Mouse (Mus musculus) spleen, embryonic (tissue): ENCODE data around the gene Cep57l1.

Experiments
- CTCF ChIA-PET: fragments of 350-600 bp; sonication (Branson Sonifier 250); formaldehyde crosslinking; loops from one replicate; lab custom pipeline; 2022; lab: Charles Lee

Gene Cep57l1

GRCm38 (mm10) chr10:41678746-41679360 lies 130.8 kb downstream of the Cep57l1 start:
- CTCF ChIA-PET, result interaction anchor here (0.6 to 0.7 kb wide), 2 partner anchors 170 to 273 kb away, joined by 3 to 4 read pairs; no protein-coding TSS in a partner anchor

GRCm38 (mm10) chr10:41677396-41677795 lies 132.3 kb downstream of the Cep57l1 start:
- CTCF ChIA-PET, result interaction anchor here (0.5 kb wide), 1 partner anchor 380 kb away, joined by 4 read pairs; no protein-coding TSS in a partner anchor

GRCm38 (mm10) chr10:41676661-41677061 lies 133.0 kb downstream of the Cep57l1 start:
- CTCF ChIA-PET, result interaction anchor here (0.8 kb wide), 1 partner anchor 159 kb away, joined by 4 read pairs; no protein-coding TSS in a partner anchor

GRCm38 (mm10) chr10:41675842-41676571 lies 133.7 kb downstream of the Cep57l1 start:
- CTCF ChIA-PET, result interaction anchor here (0.7 to 0.8 kb wide), 2 partner anchors 158 to 166 kb away, joined by 4 to 9 read pairs; no protein-coding TSS in a partner anchor

GRCm38 (mm10) chr10:41675243-41675642 lies 134.4 kb downstream of the Cep57l1 start:
- CTCF ChIA-PET, result interaction anchor here (0.7 kb wide), 1 partner anchor 166 kb away, joined by 9 read pairs; no protein-coding TSS in a partner anchor

GRCm38 (mm10) chr10:41674362-41674761 lies 135.3 kb downstream of the Cep57l1 start:
- CTCF ChIA-PET, result no interaction called here

- CTCF ChIA-PET, result interaction anchor here (0.7 kb wide), 1 partner anchor 1681 kb away, joined by 7 read pairs; no protein-coding TSS in a partner anchor
Measured at GRCm38 (mm10) chr10:41670196-41670595, 139.5 kb downstream of the Cep57l1 start.
